Mouse (Mus musculus) left cerebral cortex, postnatal 4 days (tissue): Measurements from ENCODE around the gene Coro1a. TPM values are rescaled to one million over a fixed set of nuclear protein-coding genes. Genes with fewer than 3 reads are reported as not detected.

Experiments used
- total RNA-seq, 2 experiments: library from RNA; stranded (reverse); gene quantifications; 2 replicates each; pipeline ENCODE4 v1.2.3; 2021

The Coro1a gene
- total RNA-seq, 2 experiments from 2014 or later: 137 to 143 TPM

Other genes with a start within 250 kb of the Coro1a start
- gene Atp2a1, start 244.7 kb downstream of the Coro1a start, total RNA-seq: under 1 TPM in 1 of 2 experiments, not detected in 1; 0.12 TPM
- 10 to 100 TPM; 72.5 to 77.7 TPM for gene Sh2b1, start 232.4 kb downstream of the Coro1a start, total RNA-seq
- 10 to 100 TPM; 80.9 to 96.5 TPM for gene Tufm, start 220.4 kb downstream of the Coro1a start, total RNA-seq
- 100 to 1,000 TPM; 164 to 165 TPM for gene Atxn2l, start 204.3 kb downstream of the Coro1a start, total RNA-seq
- 100 to 1,000 TPM; 212 to 226 TPM for gene Eif3c, start 141.4 kb downstream of the Coro1a start, total RNA-seq
- under 1 TPM; 0.30 to 0.58 TPM for gene Apobr, start 122.8 kb downstream of the Coro1a start, total RNA-seq
- gene Cln3, start 122.0 kb downstream of the Coro1a start, total RNA-seq: 10 to 100 TPM; 26.5 to 32.0 TPM
- not detected for gene Il27, start 112.8 kb downstream of the Coro1a start, total RNA-seq
- 1 to 10 TPM; 6.6 to 7.0 TPM for gene Nupr1, start 76.9 kb downstream of the Coro1a start, total RNA-seq
- 10 to 100 TPM; 49.9 to 53.0 TPM for gene Sgf29, start 58.5 kb downstream of the Coro1a start, total RNA-seq
- 1 to 10 TPM; 2.9 to 3.1 TPM for gene Sult1a1, start 31.4 kb downstream of the Coro1a start, total RNA-seq
- 100 to 1,000 TPM; 107 to 115 TPM for gene Bola2, start 12.4 kb downstream of the Coro1a start, total RNA-seq
- 10 to 100 TPM; 25.4 to 26.5 TPM for gene Slx1b, start 12.0 kb downstream of the Coro1a start, total RNA-seq
- gene Mapk3, start 51.8 kb upstream of the Coro1a start, total RNA-seq: 100 to 1,000 TPM; 196 to 202 TPM
- 1 to 10 TPM; 5.2 to 5.5 TPM for gene Gdpd3, start 58.5 kb upstream of the Coro1a start, total RNA-seq
- 100 to 1,000 TPM; 110 to 113 TPM for gene Ypel3, start 69.2 kb upstream of the Coro1a start, total RNA-seq
- gene Tbx6, start 73.7 kb upstream of the Coro1a start, total RNA-seq: under 1 TPM; 0.40 to 0.58 TPM
- gene Ppp4c, start 84.7 kb upstream of the Coro1a start, total RNA-seq: 10 to 100 TPM; 71.1 to 79.7 TPM
- gene Fam57b, start 89.9 kb upstream of the Coro1a start, total RNA-seq: 100 to 1,000 TPM; 165 to 167 TPM
- not detected for gene 4930451I11Rik, start 123.9 kb upstream of the Coro1a start, total RNA-seq
- 10 to 100 TPM; 74.3 to 84.4 TPM for gene Doc2a, start 139.6 kb upstream of the Coro1a start, total RNA-seq
- gene Hirip3, start 154.2 kb upstream of the Coro1a start, total RNA-seq: 10 to 100 TPM; 31.5 to 41.2 TPM
- 10 to 100 TPM; 61.7 to 65.2 TPM for gene Ino80e, start 154.6 kb upstream of the Coro1a start, total RNA-seq
- 100 to 1,000 TPM; 158 to 165 TPM for gene Taok2, start 176.9 kb upstream of the Coro1a start, total RNA-seq
- 10 to 100 TPM; 19.4 to 20.8 TPM for gene Tmem219, start 215.1 kb upstream of the Coro1a start, total RNA-seq
- gene Kctd13, start 221.1 kb upstream of the Coro1a start, total RNA-seq: 100 to 1,000 TPM; 151 to 167 TPM
- 10 to 100 TPM; 26.5 to 31.9 TPM for gene Asphd1, start 241.8 kb upstream of the Coro1a start, total RNA-seq
- 100 to 1,000 TPM; 214 to 235 TPM for gene Sez6l2, start 242.8 kb upstream of the Coro1a start, total RNA-seq